Mouse (Mus musculus) cortical plate, adult 2 months (tissue): ENCODE measurements around the gene Coq5.

ENCODE experiments used
- CTCF ChIP-seq: fragments of 200-500 bp; IDR thresholded peaks from 2 replicates; pipeline ENCODE4 v1.5.1; 2011; ENCODE audit warnings: mild to moderate bottlenecking, control low read depth, low read length; ENCODE audit not compliant: insufficient read depth; ENCODE audit errors: extremely low read depth
- POLR2A ChIP-seq: fragments of 200-500 bp; IDR thresholded peaks from 2 replicates; pipeline ENCODE4 v1.6.1; 2011; ENCODE audit warnings: mild to moderate bottlenecking, low read length, control low read depth; ENCODE audit not compliant: insufficient read depth; ENCODE audit errors: extremely low read depth

GRCm38 (mm10) chr5:115340577-115341313 is 61.3 kb downstream of the Coq5 start, which contains the start of the genes Gatc and Triap1:
- TF ChIP-seq POLR2A (peak; percentile 88), CTCF (no peak)
